Mouse (Mus musculus) embryo, embryonic 11 days (tissue): Measurements from ENCODE around the gene Cdkl2.

Source experiments
- DNase-seq: peaks from one replicate; pipeline ENCODE4 v3.0.0-alpha.2; 2015

The Cdkl2 gene

GRCm38 (mm10) chr5:91991191-91991937 is 52.3 kb downstream of the Cdkl2 start:
- no peak for DNase-seq

GRCm38 (mm10) chr5:91989261-91989660 is 54.4 kb downstream of the Cdkl2 start:
- no peak for DNase-seq

- DNase-seq: no peak
These were observed 55.9 kb downstream of the Cdkl2 start for GRCm38 (mm10) chr5:91987799-91988198.

- no peak for DNase-seq
These were observed 56.4 kb downstream of the Cdkl2 start, which contains the start of gene Odaph for GRCm38 (mm10) chr5:91987236-91987635. TSS of gene Odaph (plus strand) at chr5:91987475.

- DNase-seq: no peak
These were observed 58.0 kb downstream of the Cdkl2 start for GRCm38 (mm10) chr5:91985721-91986120.

GRCm38 (mm10) chr5:91983490-91983889 is 60.2 kb downstream of the Cdkl2 start:
- no peak for DNase-seq

GRCm38 (mm10) chr5:91981176-91981840 is 62.4 kb downstream of the Cdkl2 start:
- DNase-seq: no peak

- no peak for DNase-seq
These were observed 66.3 kb downstream of the Cdkl2 start for GRCm38 (mm10) chr5:91977397-91977770.

- no peak for DNase-seq
These were observed 66.9 kb downstream of the Cdkl2 start for GRCm38 (mm10) chr5:91976566-91977396.

GRCm38 (mm10) chr5:91975758-91976157 is 67.9 kb downstream of the Cdkl2 start:
- no peak for DNase-seq

GRCm38 (mm10) chr5:91974002-91974401 is 69.7 kb downstream of the Cdkl2 start:
- DNase-seq: no peak

GRCm38 (mm10) chr5:91972046-91972445 is 71.6 kb downstream of the Cdkl2 start:
- no peak for DNase-seq

GRCm38 (mm10) chr5:91962639-91963440 is 80.8 kb downstream of the Cdkl2 start, which contains the start of gene Rchy1:
TSS of gene Rchy1 (minus strand) at chr5:91963068.
- peak; percentile 95 for DNase-seq

- DNase-seq: no peak
These were observed 81.4 kb downstream of the Cdkl2 start for GRCm38 (mm10) chr5:91962259-91962638.

GRCm38 (mm10) chr5:91961370-91961769 is 82.3 kb downstream of the Cdkl2 start:
- DNase-seq: no peak

GRCm38 (mm10) chr5:91960606-91961254 is 83.0 kb downstream of the Cdkl2 start:
- no peak for DNase-seq

GRCm38 (mm10) chr5:91959986-91960385 is 83.7 kb downstream of the Cdkl2 start:
- no peak for DNase-seq

GRCm38 (mm10) chr5:91959096-91959495 is 84.6 kb downstream of the Cdkl2 start:
- DNase-seq: no peak

GRCm38 (mm10) chr5:91956991-91957760 is 86.5 kb downstream of the Cdkl2 start:
- no peak for DNase-seq
